Mouse (Mus musculus): ENCODE results near the gene Pbx1.

DNA sequence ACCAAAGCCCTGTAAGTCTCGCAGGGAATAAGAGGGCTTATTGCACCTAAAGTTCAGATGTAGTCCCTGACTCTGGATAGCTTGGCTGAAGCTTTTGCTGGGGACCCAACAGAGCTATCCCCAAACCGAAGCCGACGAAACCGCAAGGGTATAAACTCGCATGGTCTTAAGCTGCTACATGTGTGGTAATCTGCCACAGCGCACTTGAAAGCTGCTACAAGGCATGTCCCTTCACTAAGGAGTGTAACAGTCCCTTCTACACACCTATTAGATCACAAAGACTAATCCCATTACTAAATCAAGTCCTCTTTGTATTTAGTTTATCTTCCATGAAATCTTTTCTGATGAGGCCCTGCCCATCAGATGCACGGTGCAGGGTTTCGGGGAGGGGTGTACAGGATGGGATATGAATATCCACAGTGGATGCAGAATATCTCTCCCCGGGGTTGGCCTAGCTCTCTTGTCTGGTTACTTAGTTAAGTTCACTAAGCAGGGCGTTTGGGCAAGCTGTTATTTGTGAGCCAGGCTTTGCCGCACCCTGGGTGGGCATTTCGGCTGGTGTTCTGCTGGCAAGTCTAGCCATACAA is 231.4 kb downstream of the Pbx1 start:
- TF ChIP-seq CTCF (IDR thresholded peaks at IDR 0.05; ENCODE audit: low read depth) (no peak), EP300 (IDR thresholded peaks at IDR 0.05; ENCODE audit: low read depth) (no peak)
